Mouse (Mus musculus): ENCODE measurements around the gene Gpr160.

- TF ChIP-seq GATA1 (IDR thresholded peaks at IDR 0.05; ENCODE audit: borderline replicate concordance, low read length) (no peak), FLI1 (IDR thresholded peaks at IDR 0.05; ENCODE audit: low read length) (no peak)
Observed at GRCm38 (mm10) chr3:30869995-30870394, 14.2 kb downstream of the Gpr160 start.
